Mouse (Mus musculus): Measurements from ENCODE around the gene Cobll1.

Gene Cobll1

DNA sequence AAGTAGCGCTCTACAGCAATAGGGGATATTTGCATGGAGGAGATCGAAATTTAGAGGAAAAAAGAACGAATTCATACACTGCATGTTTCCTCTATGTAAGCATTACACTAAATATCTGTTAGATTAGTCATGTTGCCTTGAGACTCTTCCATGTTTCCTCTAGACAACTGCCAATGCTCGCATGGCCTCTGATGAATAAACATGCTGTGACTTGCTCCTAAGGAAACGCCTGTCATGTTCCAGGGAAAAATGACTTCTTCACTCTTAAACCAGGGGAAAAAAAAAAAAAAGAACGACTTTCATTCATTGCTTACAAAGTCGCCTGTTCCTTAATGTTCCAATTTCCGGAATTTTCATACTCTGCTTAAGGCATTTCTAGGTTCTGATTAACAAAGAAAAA, 2.1 kb downstream of the Cobll1 start:
- CTCF ChIA-PET: no interaction called here

DNA sequence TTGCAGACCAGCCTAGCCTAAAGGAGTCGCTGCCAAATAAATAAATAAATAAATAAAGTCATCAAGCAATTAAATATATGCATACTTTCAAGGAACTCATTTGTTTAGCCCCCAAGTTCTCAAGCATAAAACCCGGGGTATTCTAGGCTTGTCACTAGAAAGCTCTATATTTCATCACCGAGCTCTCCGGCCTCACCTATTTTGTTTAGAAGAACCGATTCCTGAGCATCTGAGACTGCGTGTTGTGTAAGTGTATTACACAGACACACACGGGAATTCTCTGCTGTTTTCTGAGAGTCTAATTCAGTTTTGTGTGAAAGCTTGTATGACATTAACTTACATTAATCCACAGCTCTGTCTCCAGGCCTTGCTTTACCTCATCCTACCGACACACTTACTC, 2.6 kb downstream of the Cobll1 start:
- CTCF ChIA-PET: interaction anchor here (0.6 kb wide), 1 partner anchor 87 kb away, joined by 4 read pairs; no protein-coding TSS in a partner anchor

DNA sequence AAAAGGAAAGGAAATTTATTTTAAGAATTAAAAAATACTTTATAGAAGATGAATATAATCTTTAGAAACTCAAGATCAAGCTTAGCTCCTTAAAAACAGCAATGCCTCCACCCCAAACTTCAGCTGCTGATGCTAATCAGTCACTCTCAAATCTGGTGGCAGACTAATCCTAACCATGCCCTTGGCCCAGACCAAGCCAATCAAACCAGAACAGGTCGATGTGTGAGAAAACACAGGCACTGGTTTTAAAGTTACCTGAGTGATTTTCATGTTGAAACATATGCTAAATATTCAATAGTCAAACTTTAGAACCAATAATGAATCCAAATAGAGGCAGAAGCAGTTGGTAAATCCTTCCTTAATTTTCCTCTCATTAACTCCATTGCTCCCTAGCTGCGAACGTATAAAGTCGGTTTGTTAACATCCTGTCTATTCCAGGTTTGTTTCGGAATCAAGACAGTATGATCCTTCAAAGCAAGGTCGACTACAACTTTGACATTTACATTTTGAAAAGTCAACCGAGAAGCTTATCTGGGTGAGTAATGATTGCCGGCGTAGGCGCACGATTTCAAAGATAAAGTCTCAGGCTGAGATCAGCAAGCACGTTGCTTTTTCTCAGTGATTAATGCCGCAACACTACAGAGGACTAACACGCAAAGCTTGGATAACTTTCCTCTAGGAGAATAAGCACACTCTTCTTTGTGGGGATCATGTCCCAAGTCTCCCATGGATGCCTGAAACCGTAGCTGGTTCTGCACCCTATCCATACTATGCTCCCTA, 6.3 kb downstream of the Cobll1 start:
- CTCF ChIA-PET: no interaction called here

DNA sequence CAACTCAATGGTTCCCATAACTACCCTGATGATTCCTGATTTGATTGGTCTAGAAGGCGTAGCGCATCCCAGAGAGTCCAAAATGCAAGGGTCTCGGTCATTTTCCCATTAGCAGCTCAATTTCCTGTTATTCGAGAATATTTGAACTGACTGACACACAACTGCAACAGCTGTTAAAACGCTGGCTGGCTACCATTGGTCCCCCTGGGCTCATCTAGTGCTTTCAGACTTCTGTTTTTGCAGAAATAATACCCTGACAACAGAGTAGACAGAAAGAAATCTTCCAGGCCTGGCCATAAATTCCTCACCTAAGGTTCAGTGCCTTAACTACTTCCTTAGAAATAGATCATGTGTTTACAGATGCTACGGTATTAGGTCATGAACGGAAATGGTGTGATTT, 10.8 kb downstream of the Cobll1 start:
- CTCF ChIA-PET: no interaction called here

DNA sequence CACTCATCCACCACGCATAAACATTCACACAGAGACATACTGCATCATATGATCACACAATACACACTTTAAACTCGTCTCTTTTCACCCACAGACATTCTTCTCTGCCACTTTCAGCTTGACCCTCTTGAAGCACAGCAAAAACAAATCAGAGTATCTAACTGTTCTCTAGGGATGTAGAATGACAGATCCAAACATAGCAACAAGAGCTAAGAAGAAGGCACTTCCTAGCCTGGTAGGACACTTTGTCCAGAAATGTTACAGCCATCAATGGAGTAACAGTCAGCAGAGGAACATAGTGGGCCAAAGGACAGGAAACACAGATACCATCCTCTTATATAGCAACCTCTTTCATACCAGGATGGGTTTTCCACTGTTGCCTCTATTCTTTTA, 11.3 kb downstream of the Cobll1 start:
- CTCF ChIA-PET: no interaction called here

DNA sequence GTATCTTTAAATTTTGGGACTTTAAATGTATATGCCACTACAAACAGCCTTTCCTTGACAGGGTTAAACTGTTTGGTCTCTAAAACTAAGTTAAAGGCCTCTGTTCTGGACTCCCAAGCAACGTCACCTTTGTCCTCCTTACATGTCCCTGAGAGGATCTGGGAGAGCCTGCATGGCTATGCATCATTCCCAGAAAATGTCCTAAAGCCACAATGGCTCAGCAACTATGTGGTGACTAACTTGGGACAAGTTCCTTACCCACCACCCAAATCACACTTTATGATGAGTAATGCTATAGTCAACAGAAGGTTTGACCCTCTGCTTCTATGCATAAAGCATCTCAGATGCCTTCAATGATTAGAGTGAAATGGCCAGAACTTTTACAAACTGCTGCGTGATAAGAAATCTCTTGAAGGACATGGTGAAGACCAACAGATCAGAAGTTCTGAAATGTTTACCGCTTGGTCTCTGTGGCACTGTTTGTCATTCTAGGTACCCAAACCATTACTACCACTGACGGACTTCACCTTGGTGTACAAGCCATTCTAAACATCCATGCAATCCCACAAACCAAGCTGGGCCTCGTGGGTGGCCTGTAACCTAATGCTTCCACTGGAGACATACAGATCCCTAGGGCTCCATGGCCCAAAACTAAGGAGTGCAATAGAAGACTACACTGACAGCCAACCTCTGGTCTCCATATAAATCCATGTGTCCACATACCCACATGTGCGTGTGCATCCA, 11.9 kb downstream of the Cobll1 start:
- CTCF ChIA-PET: interaction anchor here (0.7 kb wide), 1 partner anchor 55 kb away, joined by 5 read pairs; no protein-coding TSS in a partner anchor

DNA sequence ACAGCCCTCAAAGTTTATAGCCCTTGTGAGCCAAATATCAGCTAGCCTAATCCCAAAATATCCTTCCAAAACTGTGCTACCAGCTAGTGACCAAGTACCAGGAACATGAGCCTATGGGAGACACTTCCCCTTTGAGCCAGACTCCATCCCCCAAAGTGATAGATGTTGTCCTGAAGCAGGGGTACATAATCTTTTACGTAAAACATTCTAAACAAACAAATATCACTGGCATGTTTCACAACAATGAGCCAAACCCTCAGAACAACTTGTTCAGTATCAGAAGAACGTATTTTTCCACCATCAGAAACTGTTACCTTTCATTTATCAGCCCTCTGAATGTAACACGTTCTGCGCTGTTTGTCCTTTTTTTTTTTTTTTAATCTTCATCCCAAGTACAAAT, 12.7 kb downstream of the Cobll1 start:
- CTCF ChIA-PET: interaction anchor here (0.7 kb wide), 1 partner anchor 56 kb away, joined by 5 read pairs; no protein-coding TSS in a partner anchor

DNA sequence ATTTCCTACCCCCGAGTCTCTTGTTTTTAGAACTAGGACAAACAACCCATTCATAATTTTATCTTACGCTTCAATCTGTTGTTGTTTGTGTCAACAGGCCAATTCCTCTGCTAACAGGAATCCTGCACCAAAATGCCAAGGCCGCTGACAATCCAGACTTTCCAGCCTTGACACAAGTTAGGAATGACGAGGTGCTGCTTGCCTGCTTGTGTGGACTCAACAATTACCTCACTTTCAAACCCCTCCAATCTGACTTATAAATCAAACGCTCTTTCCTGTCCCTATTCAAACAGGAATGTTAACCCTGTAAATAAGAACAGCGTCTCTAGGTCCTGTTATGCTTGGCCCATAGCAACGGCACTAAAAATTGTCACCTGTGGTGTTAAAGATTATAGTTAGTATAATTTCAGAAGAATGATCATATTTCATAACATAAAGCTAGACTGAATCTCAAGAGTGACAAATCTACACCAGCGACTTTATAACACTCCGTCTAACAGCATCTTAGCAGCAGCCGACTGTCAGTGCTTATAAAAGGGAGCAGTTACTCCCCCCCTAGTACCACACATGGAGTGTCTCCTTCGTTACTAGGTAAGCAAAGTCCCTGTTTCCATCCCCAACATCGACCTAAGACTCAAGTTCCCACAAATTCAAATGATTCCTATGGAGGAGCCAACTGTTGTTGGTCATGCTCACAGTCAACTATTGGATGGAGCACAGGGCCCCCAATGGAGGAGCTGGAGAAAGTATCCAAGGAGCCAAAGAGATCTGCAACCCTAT, 15.1 kb downstream of the Cobll1 start:
- CTCF ChIA-PET: no interaction called here

DNA sequence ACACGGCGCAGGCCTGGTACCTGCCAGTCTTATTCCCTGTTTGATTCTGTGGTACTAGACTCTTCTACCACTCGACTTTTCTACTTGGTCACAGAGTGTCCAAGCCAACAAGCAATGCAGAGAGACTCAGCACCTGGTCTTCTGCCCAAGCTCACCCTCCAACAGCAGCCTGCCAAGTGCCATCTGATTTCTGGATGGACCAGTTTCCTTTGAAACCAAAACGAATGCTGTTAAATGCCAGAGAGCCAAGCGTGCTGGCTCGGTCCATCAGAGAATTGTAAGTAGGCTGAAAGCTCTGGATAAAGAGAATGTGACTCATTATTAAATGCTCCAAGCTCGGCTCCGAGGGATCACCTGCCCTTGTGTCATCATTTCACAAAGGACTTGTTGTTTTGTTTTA, 16.2 kb downstream of the Cobll1 start:
- CTCF ChIA-PET: no interaction called here

DNA sequence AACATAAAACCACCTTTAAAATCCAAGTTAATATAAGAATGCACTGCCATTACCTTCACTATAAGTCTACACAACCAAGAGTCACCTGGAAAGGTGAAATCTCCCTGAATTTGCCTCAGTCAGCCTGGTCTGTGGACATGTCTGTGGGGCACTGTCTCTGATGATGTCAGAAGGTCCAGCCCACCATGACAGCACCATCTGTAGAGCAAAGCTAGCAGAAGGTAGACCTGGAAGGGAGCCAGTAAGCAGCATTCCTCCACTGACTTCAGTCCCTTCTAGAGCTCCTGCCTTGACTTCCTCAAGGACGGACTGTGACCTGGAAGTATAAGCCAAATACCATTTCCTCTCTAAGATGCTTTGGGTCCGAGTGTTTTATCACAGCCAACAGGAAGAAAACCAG, 17.6 kb downstream of the Cobll1 start:
- CTCF ChIA-PET: interaction anchor here (0.9 kb wide), 1 partner anchor 155 kb away, joined by 3 read pairs; no protein-coding TSS in a partner anchor

DNA sequence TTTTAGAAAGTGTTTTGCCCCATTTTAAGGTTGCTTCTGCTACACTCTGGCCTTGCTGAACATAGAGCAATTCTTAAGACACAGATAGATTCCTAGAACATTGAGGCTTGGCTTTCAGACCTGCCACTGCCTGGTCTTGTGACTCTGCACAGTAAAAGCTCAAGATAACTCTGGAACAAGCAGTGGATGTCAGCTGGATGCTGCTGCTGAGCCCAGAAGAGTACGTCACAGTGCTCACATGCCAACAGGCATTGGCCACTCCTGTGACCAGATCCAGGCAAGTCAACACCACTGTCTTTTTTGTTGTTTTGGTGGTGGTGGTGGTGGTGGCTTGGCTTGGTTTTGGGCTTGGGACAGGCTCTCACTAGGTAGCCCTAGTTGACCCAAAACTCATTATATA, 18.6 kb downstream of the Cobll1 start:
- CTCF ChIA-PET: interaction anchor here (0.7 kb wide), 1 partner anchor 107 kb away, joined by 5 read pairs; no protein-coding TSS in a partner anchor

DNA sequence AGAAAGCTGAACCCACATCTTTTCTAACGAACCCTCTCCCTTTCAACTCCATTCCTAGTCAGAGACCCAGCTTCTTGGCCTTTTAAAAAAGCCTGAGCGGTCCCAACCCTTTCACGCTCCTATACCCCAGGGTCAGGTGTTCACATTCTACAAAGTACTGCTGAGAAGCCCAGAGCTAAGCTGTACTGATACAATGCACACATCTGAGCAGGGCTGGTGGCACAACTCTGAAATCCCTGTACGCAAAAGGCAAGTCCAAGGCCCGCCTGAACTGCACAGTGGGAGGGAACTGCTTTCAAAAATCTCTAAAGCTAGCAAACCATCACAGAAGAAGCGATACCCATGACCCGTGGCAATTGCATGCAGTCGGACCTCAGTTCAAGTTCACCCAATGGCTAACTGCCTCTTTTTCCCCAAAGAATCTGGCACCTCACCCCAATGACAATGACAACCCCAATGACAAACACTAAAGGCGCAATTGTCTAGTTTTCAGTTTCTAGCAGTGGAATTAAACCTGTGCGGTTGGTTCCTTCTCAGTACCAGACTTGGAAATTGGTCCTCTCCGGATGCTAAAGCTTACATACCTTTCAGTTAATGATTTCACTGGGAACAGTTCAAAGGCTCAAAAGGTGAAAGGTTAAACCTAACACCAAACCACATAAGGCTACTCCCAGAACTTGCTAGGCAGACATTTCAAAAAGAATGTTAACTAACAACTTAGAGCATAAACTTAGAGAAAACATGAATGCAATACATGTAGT, 19.6 kb downstream of the Cobll1 start:
- CTCF ChIA-PET: no interaction called here

DNA sequence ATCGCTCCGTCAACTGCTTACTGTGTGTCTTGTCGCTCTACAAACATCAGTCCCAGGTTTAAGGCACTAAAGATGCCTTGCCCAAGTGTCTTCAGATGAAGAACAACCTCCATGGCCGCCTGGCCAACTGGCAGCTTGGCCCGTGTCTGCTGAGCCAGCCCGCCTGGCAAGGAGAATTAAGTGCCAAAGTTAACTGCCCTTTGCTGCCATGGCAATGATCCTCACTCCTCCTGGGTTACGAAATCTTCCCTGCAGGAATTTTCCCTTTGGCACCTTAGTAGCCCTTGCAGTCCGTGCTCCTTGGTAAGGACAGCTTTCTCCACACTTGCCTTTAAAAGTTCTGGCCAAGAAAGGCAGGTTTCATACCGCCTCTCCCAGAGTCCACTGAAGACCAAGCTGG, 20.9 kb downstream of the Cobll1 start:
- CTCF ChIA-PET: no interaction called here

DNA sequence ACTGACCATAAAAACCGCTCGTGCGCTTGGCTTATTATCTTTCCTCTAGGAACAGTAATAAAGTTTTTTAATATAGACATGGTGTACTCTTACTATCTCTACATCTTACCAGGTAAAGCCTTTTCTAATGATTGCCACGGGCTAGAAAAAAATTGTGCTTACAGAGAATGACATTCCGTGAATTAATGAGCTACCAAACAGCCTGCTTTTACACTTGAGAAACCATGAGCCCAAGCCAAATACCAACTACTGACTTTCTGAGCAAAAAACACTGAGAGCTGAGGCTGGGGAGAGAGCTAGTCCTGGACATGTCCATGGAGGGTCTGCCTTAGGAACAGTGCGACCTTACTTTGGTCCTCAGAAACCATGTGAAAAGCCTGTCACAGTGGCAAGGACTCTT, 21.5 kb downstream of the Cobll1 start:
- CTCF ChIA-PET: no interaction called here

DNA sequence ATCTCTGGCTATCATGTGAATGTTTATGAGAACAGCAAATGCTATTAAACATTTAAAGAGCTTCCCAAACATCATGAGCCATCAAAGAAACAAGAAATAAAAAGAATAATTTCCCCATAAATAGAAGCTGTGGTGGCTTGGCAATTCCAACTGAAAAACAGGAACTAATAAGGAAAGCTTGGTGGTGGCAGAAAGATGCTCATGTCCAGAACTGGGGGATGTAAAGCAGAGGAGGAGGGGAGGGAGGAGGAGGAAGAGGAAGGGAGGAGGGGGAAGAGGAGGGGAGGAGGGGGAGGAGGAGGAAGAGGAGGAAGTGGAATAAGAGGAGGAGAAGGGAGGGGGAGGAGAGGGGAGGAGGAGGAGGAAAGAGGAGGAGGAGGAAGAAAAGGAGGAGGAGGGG, 23.0 kb downstream of the Cobll1 start:
- CTCF ChIA-PET: no interaction called here

DNA sequence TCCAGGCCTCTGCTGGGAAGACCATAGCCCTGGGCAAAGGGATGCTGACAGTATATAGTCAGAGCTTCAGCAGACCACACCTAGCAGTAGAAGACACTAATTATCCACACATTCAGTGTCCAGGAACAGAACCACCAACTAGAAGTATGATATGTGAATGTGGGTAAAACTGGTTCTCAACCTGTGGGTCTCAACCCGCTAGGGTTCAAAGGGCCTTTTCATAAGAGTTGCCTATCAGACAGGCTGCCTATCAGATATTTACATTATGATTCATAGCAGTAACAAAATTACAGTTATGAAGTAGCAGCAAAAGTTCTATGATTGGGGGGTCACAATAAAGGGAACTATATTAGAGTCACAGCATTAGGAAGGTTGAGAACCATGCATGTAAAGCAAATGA, 24.6 kb downstream of the Cobll1 start:
- CTCF ChIA-PET: no interaction called here

DNA sequence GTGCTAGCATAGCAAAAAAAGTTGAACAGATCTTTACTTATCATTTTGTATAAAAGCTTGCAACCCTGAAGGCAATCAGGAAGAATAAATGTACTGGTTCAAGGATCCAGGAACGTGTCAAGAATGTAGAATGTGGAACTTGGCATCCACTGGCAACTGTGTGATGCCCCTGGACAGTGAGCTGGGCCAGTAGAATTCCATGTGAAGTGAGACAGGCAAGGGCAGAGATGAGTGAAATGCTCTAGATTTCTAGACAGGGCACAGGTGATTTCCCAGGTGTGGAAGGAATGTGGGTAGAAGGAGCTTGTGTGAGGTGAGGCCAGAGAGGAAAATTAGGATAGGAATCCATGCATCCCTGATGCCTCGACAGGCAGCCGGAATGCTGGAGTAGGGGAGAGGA, 25.5 kb downstream of the Cobll1 start:
- CTCF ChIA-PET: no interaction called here

DNA sequence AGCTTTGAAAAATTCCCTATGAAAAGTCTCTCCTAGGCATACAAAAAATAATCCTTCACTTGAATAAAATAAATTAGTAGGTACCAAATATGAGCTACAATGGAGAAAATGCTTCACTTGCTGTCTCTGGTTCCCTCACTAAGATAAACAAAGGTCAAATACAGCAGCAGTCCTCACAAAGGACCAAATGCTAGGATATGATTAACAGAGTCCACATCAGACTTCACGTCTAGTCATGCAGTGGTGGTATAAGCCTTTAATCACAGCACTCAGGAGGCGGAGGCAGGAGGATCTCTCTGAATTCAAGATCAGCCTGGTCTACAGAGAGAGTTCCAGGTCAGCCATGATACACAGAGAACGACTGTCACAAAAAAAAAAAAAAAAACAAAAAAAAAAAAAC, 27.6 kb downstream of the Cobll1 start:
- CTCF ChIA-PET: interaction anchor here (0.7 kb wide), 1 partner anchor 332 kb away, joined by 3 read pairs; no protein-coding TSS in a partner anchor

DNA sequence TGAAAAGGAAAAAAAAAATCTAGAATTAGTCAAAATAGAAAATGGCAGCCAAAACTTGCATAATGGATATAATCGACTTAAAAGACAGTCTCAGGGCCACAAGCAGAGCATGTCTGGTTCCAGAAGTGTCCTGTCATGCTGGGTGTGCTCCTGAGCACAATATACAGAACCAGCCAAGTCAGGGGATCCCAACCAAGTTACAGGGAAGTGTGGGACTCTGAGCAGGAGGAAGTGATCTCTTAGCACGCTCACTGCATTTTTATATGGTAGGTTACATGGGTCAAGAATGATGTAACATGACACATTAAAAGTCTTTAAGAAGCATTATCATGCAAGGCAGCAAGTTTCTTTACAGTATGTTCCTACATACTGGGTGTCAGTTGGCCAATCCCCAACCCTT, 31.5 kb downstream of the Cobll1 start:
- CTCF ChIA-PET: no interaction called here

DNA sequence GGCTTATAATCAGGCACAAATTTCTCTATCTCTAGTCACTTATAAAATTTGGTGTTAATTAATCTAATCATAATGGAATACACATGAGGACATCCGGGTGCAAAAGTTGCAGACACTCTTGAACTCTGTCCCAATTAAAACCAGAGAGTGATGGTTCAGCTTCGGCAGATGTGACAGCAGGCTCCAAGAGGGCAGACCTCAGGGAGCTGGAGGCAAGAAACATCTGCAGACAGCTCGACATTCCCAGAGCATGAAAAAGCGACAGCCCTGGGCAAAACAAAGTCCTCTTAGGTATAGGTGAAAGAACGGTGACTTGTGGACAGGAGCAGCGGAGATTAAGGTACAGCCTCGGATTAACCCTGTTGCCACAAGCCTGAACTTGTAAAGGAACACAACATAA, 35.5 kb downstream of the Cobll1 start:
- CTCF ChIA-PET: no interaction called here

DNA sequence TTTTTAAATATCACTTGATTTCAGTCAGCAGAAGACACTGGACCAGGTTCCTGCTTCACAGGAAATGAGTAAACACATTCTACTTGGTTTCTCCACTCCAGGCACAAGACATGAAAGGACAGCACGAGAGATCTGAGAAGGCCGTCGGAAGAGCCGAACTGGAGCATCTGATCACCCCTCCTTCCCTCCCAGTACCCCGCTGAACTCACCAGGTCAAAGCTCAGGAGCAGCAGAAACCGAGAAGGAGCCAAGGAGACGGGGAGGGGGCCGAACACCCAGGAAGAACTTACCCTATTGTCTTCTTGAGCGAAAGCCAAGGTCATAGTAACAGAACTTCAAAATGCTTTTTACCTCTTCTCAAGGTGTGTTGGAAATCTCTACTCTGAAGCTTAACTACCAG, 39.5 kb downstream of the Cobll1 start:
- CTCF ChIA-PET: no interaction called here

DNA sequence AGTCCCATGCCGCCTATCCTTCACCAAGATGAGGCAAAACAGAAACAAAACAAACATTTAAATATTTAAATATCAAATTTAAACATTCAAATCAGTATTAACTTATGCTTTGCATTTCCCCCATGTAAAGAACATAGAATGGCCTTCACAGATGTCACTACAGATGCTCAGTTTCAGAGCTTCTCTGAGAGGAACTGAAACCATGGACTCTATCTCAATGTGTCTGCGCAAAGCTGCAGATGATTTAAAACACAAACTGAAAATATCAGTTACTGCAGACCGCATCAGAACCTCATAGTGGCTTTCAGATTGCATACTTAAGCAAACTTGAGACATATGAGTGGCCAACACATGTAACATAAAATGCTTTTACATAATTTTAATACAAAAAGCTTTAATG, 40.6 kb downstream of the Cobll1 start:
- CTCF ChIA-PET: no interaction called here

All from spleen, embryonic (tissue).